Mouse (Mus musculus): Measurements from ENCODE around the gene Gm6526. TPM values are rescaled to one million over a fixed set of nuclear protein-coding genes. Genes with fewer than 3 reads are reported as not detected.

Gene Gm6526
- polyA plus RNA-seq, 1 experiment from 2014 or later: not detected

Other genes with a start within 250 kb of the Gm6526 start
- not detected in 2 replicates for gene Gm5799, start 204.3 kb upstream of the Gm6526 start, polyA plus RNA-seq (2014; fragmentation: Nextera tagmentation; extraction: Ambion mirVana)
- not detected in 2 replicates for gene Gm17654, start 168.7 kb upstream of the Gm6526 start, polyA plus RNA-seq (2014; fragmentation: Nextera tagmentation; extraction: Ambion mirVana)
- not detected in 2 replicates for gene Gm10375, start 139.9 kb upstream of the Gm6526 start, polyA plus RNA-seq (2014; fragmentation: Nextera tagmentation; extraction: Ambion mirVana)
- not detected in 2 replicates for gene Gm8165, start 70.7 kb upstream of the Gm6526 start, polyA plus RNA-seq (2014; fragmentation: Nextera tagmentation; extraction: Ambion mirVana)
- 1.7 and 2.1 TPM in 2 replicates for gene Gm7324, start 50.0 kb upstream of the Gm6526 start, polyA plus RNA-seq (2014; fragmentation: Nextera tagmentation; extraction: Ambion mirVana)
- not detected in 2 replicates for gene Gm16506, start 20.4 kb upstream of the Gm6526 start, polyA plus RNA-seq (2014; fragmentation: Nextera tagmentation; extraction: Ambion mirVana)
- gene Gm8180, start 36.9 kb downstream of the Gm6526 start, polyA plus RNA-seq (2014; fragmentation: Nextera tagmentation; extraction: Ambion mirVana): not detected in 2 replicates
- not detected in 2 replicates for gene Ear1, start 127.7 kb downstream of the Gm6526 start, polyA plus RNA-seq (2014; fragmentation: Nextera tagmentation; extraction: Ambion mirVana)
- not detected in 2 replicates for gene Ear10, start 175.7 kb downstream of the Gm6526 start, polyA plus RNA-seq (2014; fragmentation: Nextera tagmentation; extraction: Ambion mirVana)
- 14.2 and 16.7 TPM in 2 replicates for gene Gm8113, start 177.5 kb downstream of the Gm6526 start, polyA plus RNA-seq (2014; fragmentation: Nextera tagmentation; extraction: Ambion mirVana)
- gene Ang5, start 209.2 kb downstream of the Gm6526 start, polyA plus RNA-seq (2014; fragmentation: Nextera tagmentation; extraction: Ambion mirVana): not detected in 2 replicates

Measured in embryonic facial prominence, embryonic 11.5 days (tissue).